Mouse (Mus musculus) hindbrain, embryonic 11.5 days (tissue): ENCODE measurements at regions not wholly inside any gene's neighbourhood (a gene's known extent, or its start where the extent isn't known, plus 50 kb on each side); places are given as distances from the start of the nearest gene placed in this dataset.

ENCODE experiments used
- ATAC-seq: fragments of 200-750 bp; cut with Nextera tagmentation; 2 replicates; pipeline ENCODE4 v1.8.0; 2017; ENCODE audit warnings: mild to moderate bottlenecking, moderate TSS enrichment, moderate library complexity; ENCODE audit not compliant: low FRiP score
- DNase-seq: peaks from one replicate; pipeline ENCODE4 v3.0.0-alpha.2; 2015; ENCODE audit warnings: low spot score
- H3K27ac ChIP-seq: fragments of 300-500 bp; sonication (generic); 2 replicates; pipeline ENCODE4 v1.5.1; 2014; ENCODE audit warnings: mild to moderate bottlenecking, low read depth, low read length
- H3K27me3 ChIP-seq: fragments of 300-500 bp; sonication (generic); 2 replicates; pipeline ENCODE4 v1.6.1; 2014; ENCODE audit warnings: mild to moderate bottlenecking, low read length, moderate library complexity, mixed read lengths; ENCODE audit not compliant: control insufficient read depth, insufficient read depth
- H3K36me3 ChIP-seq: fragments of 300-500 bp; sonication (generic); 2 replicates; pipeline ENCODE4 v1.6.1; 2014; ENCODE audit warnings: mild to moderate bottlenecking, low read length, moderate library complexity, mixed read lengths; ENCODE audit not compliant: control insufficient read depth, insufficient read depth
- H3K4me1 ChIP-seq: fragments of 300-500 bp; sonication (generic); replicated peaks from 2 replicates; pipeline ENCODE4 v1.6.1; 2014; ENCODE audit warnings: low read length, mixed read lengths; ENCODE audit not compliant: control insufficient read depth, insufficient read depth
- H3K4me2 ChIP-seq: fragments of 300-500 bp; sonication (generic); replicated peaks from 2 replicates; pipeline ENCODE4 v1.6.1; 2014; ENCODE audit warnings: mild to moderate bottlenecking, low read depth, low read length
- H3K4me3 ChIP-seq: fragments of 300-500 bp; sonication (generic); 2 replicates; pipeline ENCODE4 v1.5.1; 2014; ENCODE audit warnings: low read depth, low read length
- H3K9ac ChIP-seq: fragments of 300-500 bp; sonication (generic); 2 replicates; pipeline ENCODE4 v1.6.1; 2014; ENCODE audit warnings: low read depth, low read length
- H3K9me3 ChIP-seq: fragments of 300-500 bp; sonication (generic); 2 replicates; pipeline ENCODE4 v1.6.1; 2016; ENCODE audit warnings: low read length; ENCODE audit not compliant: control insufficient read depth
- WGBS: fragments of 180-500 bp; shearing (Covaris S2); extraction: QIAGEN DNeasy Blood & Tissue Kit; methylation state at CpG from one replicate; pipeline ENCODE4 v1.1.7; 2014; 5-methylcytosine and 5-hydroxymethylcytosine counted together

DNA sequence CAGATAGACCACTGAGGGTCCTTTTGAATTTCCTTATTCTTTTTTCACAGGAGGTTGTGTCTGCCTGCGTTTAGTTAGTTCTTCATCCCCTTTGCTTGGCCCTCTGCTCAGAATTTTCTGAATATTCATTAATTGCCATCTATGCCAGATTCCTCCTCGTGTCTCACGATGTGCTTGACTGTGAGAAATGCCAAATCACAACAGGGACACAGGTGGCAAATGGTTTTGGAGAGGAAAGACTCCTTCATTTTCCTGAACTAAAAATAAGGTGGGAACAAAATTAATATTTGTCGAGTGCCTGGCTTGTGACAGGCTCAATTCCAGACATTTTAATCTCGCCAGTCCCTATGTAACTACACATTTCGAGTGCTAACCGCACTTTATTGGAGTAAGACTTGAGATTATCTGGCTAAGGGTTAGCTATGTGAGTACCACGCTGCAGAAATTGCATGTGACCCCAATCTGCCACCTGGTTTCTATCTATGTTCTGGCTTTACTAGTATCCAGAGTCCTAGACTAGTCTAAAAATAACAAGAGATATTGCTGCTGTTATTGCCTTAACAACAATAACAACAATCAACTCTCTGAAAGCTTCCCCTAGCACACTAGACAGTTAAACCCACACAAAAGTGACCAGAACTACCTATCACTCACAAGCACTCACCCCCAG is 156.0 kb upstream of the AI593442 start:
- H3K27me3 ChIP-seq, result no peaks in the 10 kb centered on the region
- H3K4me3 ChIP-seq, result no peak overlapping the region
- H3K9ac ChIP-seq, result no peak overlapping the region
- no peak overlapping the region for H3K27ac ChIP-seq
- no peaks in the 10 kb centered on the region for H3K36me3 ChIP-seq
- ATAC-seq, result no peak
- H3K9me3 ChIP-seq, result no peaks in the 10 kb centered on the region
- WGBS, result 88% methylated on average over 8 of the region's 8 CpGs
- H3K4me1 ChIP-seq, result no peaks in the 10 kb centered on the region
- no peak for DNase-seq
- H3K4me2 ChIP-seq, result no peak overlapping the region

DNA sequence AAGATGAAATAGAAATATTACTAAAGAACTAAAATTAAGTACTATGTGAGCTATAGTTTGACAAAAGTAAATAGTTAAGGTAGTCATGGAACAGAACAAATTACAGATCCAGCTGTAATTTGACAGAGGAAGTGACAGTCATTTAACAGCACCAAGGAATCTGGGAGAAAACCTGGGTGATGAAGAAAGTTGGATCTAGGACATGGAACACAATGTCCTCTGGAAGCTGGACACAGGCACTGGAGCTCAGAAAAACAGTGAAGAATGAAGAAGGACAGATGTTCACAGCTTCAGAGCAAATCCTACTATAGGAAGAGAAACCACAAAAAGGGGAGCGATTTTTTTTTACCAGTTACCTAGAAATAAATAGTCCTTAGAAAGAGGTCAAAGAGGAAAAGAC is 147.2 kb upstream of the AI593442 start:
- 76% methylated on average over 1 of the region's 1 CpGs for WGBS
- no peak for DNase-seq
- no peaks in the 10 kb centered on the region for H3K27me3 ChIP-seq
- H3K36me3 ChIP-seq, result no peaks in the 10 kb centered on the region
- no peaks in the 10 kb centered on the region for H3K9me3 ChIP-seq
- no peaks in the 10 kb centered on the region for H3K4me1 ChIP-seq
- no peak overlapping the region for H3K4me3 ChIP-seq
- no peak for ATAC-seq
- no peak overlapping the region for H3K4me2 ChIP-seq
- H3K27ac ChIP-seq, result no peak overlapping the region
- no peak overlapping the region for H3K9ac ChIP-seq

DNA sequence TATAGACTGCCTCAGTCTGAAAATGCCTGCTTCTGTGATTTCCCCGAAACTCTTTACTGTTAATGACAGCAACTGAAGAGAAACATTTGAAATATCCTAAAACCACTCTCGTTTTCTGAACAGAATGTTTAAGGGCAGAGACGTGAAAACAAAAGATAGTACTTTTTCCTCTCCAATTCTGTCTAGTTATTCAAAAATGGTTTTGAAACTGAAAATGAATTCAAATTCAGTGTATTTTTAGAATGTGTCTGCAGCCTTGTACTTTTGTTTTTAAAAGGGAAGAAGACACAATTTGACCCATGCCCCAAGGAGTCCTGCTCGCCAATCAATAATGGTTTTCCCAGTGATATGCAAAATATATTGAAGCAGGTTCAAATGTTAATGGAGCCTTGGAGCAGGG is 136.7 kb upstream of the AI593442 start:
- Histone ChIP-seq H3K4me1 (no peaks in the 10 kb centered on the region), H3K4me2 (no peak overlapping the region), H3K27ac (no peak overlapping the region), H3K36me3 (no peaks in the 10 kb centered on the region), H3K9me3 (no peaks in the 10 kb centered on the region), H3K4me3 (no peak overlapping the region), H3K27me3 (no peaks in the 10 kb centered on the region), H3K9ac (no peak overlapping the region)
- no peak for ATAC-seq
- 88% methylated on average over 4 of the region's 4 CpGs for WGBS
- no peak for DNase-seq

DNA sequence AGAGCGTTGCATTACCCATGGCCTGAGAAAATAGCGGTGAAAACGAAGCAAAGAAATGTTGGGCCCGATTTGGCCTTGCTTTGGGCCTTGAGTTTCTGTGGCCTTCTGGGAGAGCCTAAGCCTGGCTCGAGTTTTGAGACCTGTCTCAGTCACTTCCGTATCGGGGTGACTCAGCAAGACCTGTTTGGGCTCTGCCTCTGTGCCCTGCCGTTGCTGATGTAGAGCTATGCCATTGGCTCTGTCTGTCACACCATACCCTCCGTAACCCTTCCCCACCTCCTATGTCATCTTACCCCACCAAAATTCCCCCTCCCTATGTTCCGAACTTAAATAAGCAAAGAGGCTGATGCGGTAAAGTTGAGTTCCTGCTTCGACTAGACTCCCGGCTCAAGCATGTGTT is 123.4 kb upstream of the AI593442 start:
- H3K27ac ChIP-seq, result no peak overlapping the region
- H3K4me2 ChIP-seq, result no peak overlapping the region
- DNase-seq (no peak), ATAC-seq (no peak)
- no peak overlapping the region for H3K9ac ChIP-seq
- no peaks in the 10 kb centered on the region for H3K36me3 ChIP-seq
- H3K4me1 ChIP-seq, result no peaks in the 10 kb centered on the region
- no peaks in the 10 kb centered on the region for H3K9me3 ChIP-seq
- no peak overlapping the region for H3K4me3 ChIP-seq
- WGBS, result 97% methylated on average over 13 of the region's 13 CpGs
- no peaks in the 10 kb centered on the region for H3K27me3 ChIP-seq

DNA sequence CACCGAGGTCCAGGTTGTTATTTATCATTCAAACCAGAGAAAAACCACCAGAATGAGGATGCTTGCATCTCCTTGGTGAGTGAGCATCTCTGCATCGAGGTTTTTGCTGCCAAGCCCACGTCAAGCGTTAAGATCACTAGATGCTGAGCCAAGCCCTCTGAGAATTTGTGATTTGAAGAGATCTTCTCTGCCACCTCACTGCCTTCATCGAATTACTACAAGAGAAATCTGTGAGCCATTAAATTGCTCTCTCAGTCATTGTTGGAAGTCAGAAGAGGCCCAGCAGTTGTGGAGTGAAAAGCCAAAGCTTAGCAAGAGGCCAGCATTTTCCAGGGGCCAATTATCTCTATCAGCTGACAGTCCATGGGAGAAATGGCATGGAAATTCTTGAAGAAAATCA is 122.2 kb upstream of the AI593442 start:
- ATAC-seq, result no peak

DNA sequence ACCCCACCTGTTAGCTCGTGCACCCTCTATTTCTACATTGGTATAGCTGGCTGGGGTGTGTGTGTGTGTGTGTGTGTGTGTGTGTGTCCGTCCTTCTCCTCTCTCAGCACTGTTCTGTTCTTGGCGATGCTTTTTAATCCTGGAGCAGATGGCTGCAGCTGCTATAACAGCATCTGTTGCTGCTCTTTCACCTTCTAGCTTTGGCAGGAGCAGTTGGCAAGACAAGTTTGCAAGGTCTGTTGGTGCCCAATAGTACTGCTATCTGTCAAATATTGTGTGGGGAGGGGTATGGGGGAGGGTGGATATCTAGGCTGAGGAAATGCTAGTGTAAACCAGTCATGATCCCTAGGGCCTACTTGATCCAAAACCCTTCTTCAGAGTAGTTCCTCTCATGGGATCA is 120.9 kb upstream of the AI593442 start:
- H3K4me3 ChIP-seq, result no peak overlapping the region
- H3K36me3 ChIP-seq, result no peaks in the 10 kb centered on the region
- no peaks in the 10 kb centered on the region for H3K9me3 ChIP-seq
- H3K4me2 ChIP-seq, result no peak overlapping the region
- no peaks in the 10 kb centered on the region for H3K27me3 ChIP-seq
- H3K4me1 ChIP-seq, result no peaks in the 10 kb centered on the region
- H3K9ac ChIP-seq, result no peak overlapping the region
- 75% methylated on average over 3 of the region's 3 CpGs for WGBS
- ATAC-seq (no peak), DNase-seq (no peak)
- H3K27ac ChIP-seq, result no peak overlapping the region

More for the DNA sequence above, 122.2 kb upstream of the AI593442 start:
- WGBS, result 89% methylated on average over 5 of the region's 5 CpGs
- H3K27me3 ChIP-seq, result no peaks in the 10 kb centered on the region
- no peak for DNase-seq
- H3K4me2 ChIP-seq, result no peak overlapping the region
- H3K27ac ChIP-seq, result no peak overlapping the region
- no peaks in the 10 kb centered on the region for H3K4me1 ChIP-seq
- no peaks in the 10 kb centered on the region for H3K9me3 ChIP-seq
- no peak overlapping the region for H3K9ac ChIP-seq
- no peaks in the 10 kb centered on the region for H3K36me3 ChIP-seq
- H3K4me3 ChIP-seq, result no peak overlapping the region

DNA sequence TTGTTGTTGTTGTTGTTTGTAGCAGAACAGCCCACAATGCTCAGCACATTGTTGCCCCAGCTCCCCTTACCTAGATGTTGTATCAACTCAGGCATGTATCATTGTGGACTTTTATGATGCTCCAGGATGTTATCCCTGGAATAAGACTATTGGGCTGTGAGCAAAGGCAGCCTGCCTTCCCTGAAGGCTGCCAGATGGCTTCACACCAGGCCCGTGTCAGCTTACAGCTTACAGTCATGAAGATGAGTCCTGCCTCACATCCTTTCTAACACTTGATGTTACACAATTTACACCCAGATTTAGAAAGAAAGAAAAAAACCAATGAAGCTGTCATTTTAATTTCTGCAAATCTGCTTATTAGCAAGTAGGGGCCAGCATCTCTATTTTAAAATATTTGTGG is 113.0 kb upstream of the AI593442 start:
- Histone ChIP-seq H3K27me3 (no peaks in the 10 kb centered on the region), H3K9me3 (no peaks in the 10 kb centered on the region), H3K4me3 (no peak overlapping the region), H3K4me2 (no peak overlapping the region), H3K27ac (no peak overlapping the region), H3K36me3 (no peaks in the 10 kb centered on the region), H3K9ac (no peak overlapping the region), H3K4me1 (no peaks in the 10 kb centered on the region)
- WGBS, result 82% methylated on average over 1 of the region's 1 CpGs
- no peak for DNase-seq
- ATAC-seq, result no peak

DNA sequence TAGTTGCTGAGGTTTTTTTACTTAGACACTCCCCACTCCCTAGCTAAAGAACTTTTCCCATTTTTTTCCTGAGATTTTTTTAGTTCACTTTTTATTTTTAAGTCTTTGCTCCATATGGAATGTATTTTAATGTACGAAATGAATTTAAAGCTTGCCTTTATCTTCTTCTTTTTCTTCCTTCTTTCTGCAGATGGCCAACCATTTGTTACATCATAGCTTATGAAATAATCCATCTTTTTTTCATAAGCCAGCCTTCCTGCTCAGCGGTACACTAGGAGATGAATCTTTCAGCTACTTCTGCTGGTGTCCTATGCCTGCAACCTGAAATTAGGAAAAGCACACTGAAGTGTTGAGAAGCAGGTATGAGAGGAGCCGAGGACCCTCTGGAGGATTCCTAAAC is 102.9 kb upstream of the AI593442 start:
- Histone ChIP-seq H3K36me3 (no peaks in the 10 kb centered on the region), H3K9ac (no peak overlapping the region), H3K27me3 (no peaks in the 10 kb centered on the region), H3K4me3 (no peak overlapping the region), H3K4me2 (no peak overlapping the region), H3K27ac (no peak overlapping the region), H3K4me1 (no peaks in the 10 kb centered on the region), H3K9me3 (no peaks in the 10 kb centered on the region)
- WGBS, result 92% methylated on average over 3 of the region's 3 CpGs
- DNase-seq, result no peak
- no peak for ATAC-seq

DNA sequence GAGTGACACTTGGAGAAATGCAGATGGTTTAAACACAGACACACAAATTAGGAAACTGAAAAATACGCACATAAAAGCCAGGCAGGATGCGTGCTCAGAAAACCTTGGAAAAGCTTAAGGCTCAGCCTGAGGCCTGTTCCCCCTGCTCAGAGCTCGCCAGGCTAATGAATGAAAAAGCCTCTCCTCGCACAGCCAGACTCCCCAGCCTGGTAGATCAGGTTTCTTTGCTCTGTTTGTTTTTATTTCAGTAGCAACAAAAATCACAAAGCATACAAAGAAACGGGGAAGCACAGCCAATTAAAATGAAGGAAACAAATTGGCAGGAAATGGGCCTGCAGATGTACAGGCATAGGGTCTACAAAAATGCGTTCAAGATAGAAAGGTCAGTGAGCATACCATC is 97.0 kb upstream of the AI593442 start:
- DNase-seq, result peak; percentile 4
- Histone ChIP-seq H3K4me2 (no peak overlapping the region), H3K4me1 (no peaks in the 10 kb centered on the region), H3K27me3 (no peaks in the 10 kb centered on the region), H3K9ac (no peak overlapping the region), H3K4me3 (no peak overlapping the region), H3K27ac (no peak overlapping the region), H3K36me3 (no peaks in the 10 kb centered on the region), H3K9me3 (no peaks in the 10 kb centered on the region)
- no peak for ATAC-seq
- WGBS, result 29% methylated on average over 6 of the region's 6 CpGs
